Mouse (Mus musculus): ENCODE data around the gene Actr2. TPM values are rescaled to one million over a fixed set of nuclear protein-coding genes. Genes with fewer than 3 reads are reported as not detected.

Actr2 gene
- polyA plus RNA-seq, 1 experiment from 2014 or later = 75.7 TPM

GRCm38 (mm10) chr11:20132955-20133562, 20.3 kb upstream of the Actr2 start:
- peak; percentile 69 for ATAC-seq (ENCODE audit: insufficient number of reproducible peaks, insufficient read depth, low FRiP score, low read depth)

GRCm38 (mm10) chr11:20126673-20127516, 14.2 kb upstream of the Actr2 start:
- 0 out of 2 replicates have a peak, but pooled peaks have one; percentile 53 for ATAC-seq (ENCODE audit: insufficient number of reproducible peaks, insufficient read depth, low FRiP score, low read depth)
- H3K36me3 ChIP-seq (ENCODE audit: control insufficient read depth, insufficient read depth, low read length) = no peaks in the 10 kb centered on the region
- H3K27me3 ChIP-seq (ENCODE audit: control insufficient read depth, insufficient read depth, low read length) = no peaks in the 10 kb centered on the region
- H3K4me3 ChIP-seq (ENCODE audit: low read depth, low read length) = no peak overlapping the region
- H3K27ac ChIP-seq (ENCODE audit: low read length) = no peak overlapping the region
- H3K9me3 ChIP-seq (ENCODE audit: control insufficient read depth, low read depth, low read length) = no peaks in the 10 kb centered on the region
- H3K4me2 ChIP-seq (replicated peaks; ENCODE audit: low read depth, low read length) = no peak overlapping the region
- no peaks in the 10 kb centered on the region for H3K4me1 ChIP-seq (ENCODE audit: control insufficient read depth, insufficient read depth, low read length)
- WGBS = 64% methylated on average over 10 of the region's 10 CpGs
- H3K9ac ChIP-seq (replicated peaks; ENCODE audit: low read depth, low read length) = no peak overlapping the region

More at GRCm38 (mm10) chr11:20132955-20133562, 20.3 kb upstream of the Actr2 start:
- Histone ChIP-seq H3K9ac (replicated peaks; ENCODE audit: low read depth, low read length) (no peak overlapping the region), H3K4me1 (ENCODE audit: control insufficient read depth, insufficient read depth, low read length) (no peaks in the 10 kb centered on the region), H3K27ac (ENCODE audit: low read length) (no peak overlapping the region), H3K9me3 (ENCODE audit: control insufficient read depth, low read depth, low read length) (no peaks in the 10 kb centered on the region), H3K36me3 (ENCODE audit: control insufficient read depth, insufficient read depth, low read length) (no peaks in the 10 kb centered on the region), H3K4me2 (replicated peaks; ENCODE audit: low read depth, low read length) (no peak overlapping the region; the same call in 1 of the 2 replicates), H3K27me3 (ENCODE audit: control insufficient read depth, insufficient read depth, low read length) (no peaks in the 10 kb centered on the region), H3K4me3 (ENCODE audit: low read depth, low read length) (no peak overlapping the region)
- 43% methylated on average over 11 of the region's 12 CpGs for WGBS

GRCm38 (mm10) chr11:20125423-20125822, 12.7 kb upstream of the Actr2 start:
- no peaks in the 10 kb centered on the region for H3K27me3 ChIP-seq (ENCODE audit: control insufficient read depth, insufficient read depth, low read length)
- WGBS = 84% methylated on average over 1 of the region's 1 CpGs
- no peaks in the 10 kb centered on the region for H3K4me1 ChIP-seq (ENCODE audit: control insufficient read depth, insufficient read depth, low read length)
- ATAC-seq (ENCODE audit: insufficient number of reproducible peaks, insufficient read depth, low FRiP score, low read depth) = no peak
- no peaks in the 10 kb centered on the region for H3K9me3 ChIP-seq (ENCODE audit: control insufficient read depth, low read depth, low read length)
- H3K27ac ChIP-seq (ENCODE audit: low read length) = no peak overlapping the region
- no peak overlapping the region for H3K4me2 ChIP-seq (replicated peaks; ENCODE audit: low read depth, low read length)
- H3K36me3 ChIP-seq (ENCODE audit: control insufficient read depth, insufficient read depth, low read length) = no peaks in the 10 kb centered on the region
- H3K9ac ChIP-seq (replicated peaks; ENCODE audit: low read depth, low read length) = no peak overlapping the region
- H3K4me3 ChIP-seq (ENCODE audit: low read depth, low read length) = no peak overlapping the region

- WGBS = 91% methylated on average over 4 of the region's 4 CpGs
Observed at GRCm38 (mm10) chr11:20116701-20117100, 4.0 kb upstream of the Actr2 start.

GRCm38 (mm10) chr11:20116030-20116551, 3.4 kb upstream of the Actr2 start:
- Histone ChIP-seq H3K27me3 (ENCODE audit: control insufficient read depth, insufficient read depth, low read length) (no peaks in the 10 kb centered on the region), H3K9me3 (ENCODE audit: control insufficient read depth, low read depth, low read length) (no peaks in the 10 kb centered on the region), H3K9ac (replicated peaks; ENCODE audit: low read depth, low read length) (no peak overlapping the region), H3K36me3 (ENCODE audit: control insufficient read depth, insufficient read depth, low read length) (no peaks in the 10 kb centered on the region), H3K4me2 (replicated peaks; ENCODE audit: low read depth, low read length) (no peak overlapping the region), H3K27ac (ENCODE audit: low read length) (no peak overlapping the region), H3K4me3 (ENCODE audit: low read depth, low read length) (no peak overlapping the region), H3K4me1 (ENCODE audit: control insufficient read depth, insufficient read depth, low read length) (0 out of 2 replicates have a peak, but pooled peaks cover 8% of the 10 kb centered on the region)
- 76% methylated on average over 5 of the region's 5 CpGs for WGBS
- no peak for ATAC-seq (ENCODE audit: insufficient number of reproducible peaks, insufficient read depth, low FRiP score, low read depth)

More at GRCm38 (mm10) chr11:20116701-20117100, 4.0 kb upstream of the Actr2 start:
- Histone ChIP-seq H3K4me3 (ENCODE audit: low read depth, low read length) (no peak overlapping the region), H3K9ac (replicated peaks; ENCODE audit: low read depth, low read length) (no peak overlapping the region), H3K36me3 (ENCODE audit: control insufficient read depth, insufficient read depth, low read length) (no peaks in the 10 kb centered on the region), H3K4me2 (replicated peaks; ENCODE audit: low read depth, low read length) (no peak overlapping the region), H3K4me1 (ENCODE audit: control insufficient read depth, insufficient read depth, low read length) (0 out of 2 replicates have a peak, but pooled peaks cover 6% of the 10 kb centered on the region), H3K9me3 (ENCODE audit: control insufficient read depth, low read depth, low read length) (no peaks in the 10 kb centered on the region), H3K27me3 (ENCODE audit: control insufficient read depth, insufficient read depth, low read length) (no peaks in the 10 kb centered on the region), H3K27ac (ENCODE audit: low read length) (no peak overlapping the region)
- ATAC-seq (ENCODE audit: insufficient number of reproducible peaks, insufficient read depth, low FRiP score, low read depth) = no peak

GRCm38 (mm10) chr11:20112006-20112740, 540 bp downstream of the Actr2 start:
- WGBS = under 1% methylated on average over 35 of the region's 50 CpGs
- 0 out of 2 replicates have a peak, but pooled peaks cover 8% of the 10 kb centered on the region for H3K4me1 ChIP-seq (ENCODE audit: control insufficient read depth, insufficient read depth, low read length)
- H3K36me3 ChIP-seq (ENCODE audit: control insufficient read depth, insufficient read depth, low read length) = no peaks in the 10 kb centered on the region
- no peaks in the 10 kb centered on the region for H3K27me3 ChIP-seq (ENCODE audit: control insufficient read depth, insufficient read depth, low read length)
- peak overlapping the region; percentile 93 for H3K27ac ChIP-seq (ENCODE audit: low read length)
- peak overlapping the region; percentile 84 for H3K4me3 ChIP-seq (ENCODE audit: low read depth, low read length)
- ATAC-seq (ENCODE audit: insufficient number of reproducible peaks, insufficient read depth, low FRiP score, low read depth) = peak; percentile 46
- H3K9me3 ChIP-seq (ENCODE audit: control insufficient read depth, low read depth, low read length) = no peaks in the 10 kb centered on the region
- H3K9ac ChIP-seq (replicated peaks; ENCODE audit: low read depth, low read length) = peak overlapping the region; percentile 69
- peak overlapping the region; percentile 59 for H3K4me2 ChIP-seq (replicated peaks; ENCODE audit: low read depth, low read length)

GRCm38 (mm10) chr11:20108151-20108550, 4.6 kb downstream of the Actr2 start:
- WGBS = 95% methylated on average over 7 of the region's 7 CpGs
- ATAC-seq (ENCODE audit: insufficient number of reproducible peaks, insufficient read depth, low FRiP score, low read depth) = no peak
- Histone ChIP-seq H3K4me3 (ENCODE audit: low read depth, low read length) (no peak overlapping the region), H3K4me1 (ENCODE audit: control insufficient read depth, insufficient read depth, low read length) (0 out of 2 replicates have a peak, but pooled peaks cover 3% of the 10 kb centered on the region), H3K4me2 (replicated peaks; ENCODE audit: low read depth, low read length) (no peak overlapping the region), H3K27me3 (ENCODE audit: control insufficient read depth, insufficient read depth, low read length) (no peaks in the 10 kb centered on the region), H3K27ac (ENCODE audit: low read length) (no peak overlapping the region), H3K9ac (replicated peaks; ENCODE audit: low read depth, low read length) (no peak overlapping the region), H3K36me3 (ENCODE audit: control insufficient read depth, insufficient read depth, low read length) (no peaks in the 10 kb centered on the region), H3K9me3 (ENCODE audit: control insufficient read depth, low read depth, low read length) (no peaks in the 10 kb centered on the region)

- 86% methylated on average over 4 of the region's 4 CpGs for WGBS
- 0 out of 2 replicates have a peak, but pooled peaks cover 3% of the 10 kb centered on the region for H3K4me1 ChIP-seq (ENCODE audit: control insufficient read depth, insufficient read depth, low read length)
- H3K27ac ChIP-seq (ENCODE audit: low read length) = no peak overlapping the region
- H3K27me3 ChIP-seq (ENCODE audit: control insufficient read depth, insufficient read depth, low read length) = no peaks in the 10 kb centered on the region
- H3K4me2 ChIP-seq (replicated peaks; ENCODE audit: low read depth, low read length) = no peak overlapping the region
- no peaks in the 10 kb centered on the region for H3K9me3 ChIP-seq (ENCODE audit: control insufficient read depth, low read depth, low read length)
- no peak overlapping the region for H3K4me3 ChIP-seq (ENCODE audit: low read depth, low read length)
- no peak overlapping the region for H3K9ac ChIP-seq (replicated peaks; ENCODE audit: low read depth, low read length)
- no peaks in the 10 kb centered on the region for H3K36me3 ChIP-seq (ENCODE audit: control insufficient read depth, insufficient read depth, low read length)
- ATAC-seq (ENCODE audit: insufficient number of reproducible peaks, insufficient read depth, low FRiP score, low read depth) = no peak
Observed at GRCm38 (mm10) chr11:20107683-20108082, 5.0 kb downstream of the Actr2 start.

Measured in stomach, embryonic 14.5 days (tissue).